Mouse (Mus musculus) neural tube, embryonic 11.5 days (tissue): ENCODE data around the gene Gm11020. TPM values are rescaled to one million over a fixed set of nuclear protein-coding genes. Genes with fewer than 3 reads are reported as not detected.

Source experiments
- ATAC-seq: fragments of 200-750 bp; cut with Nextera tagmentation; 2 replicates; pipeline ENCODE4 v1.8.0; 2017; ENCODE audit warnings: moderate number of reproducible peaks, mild to moderate bottlenecking, moderate TSS enrichment, moderate library complexity; ENCODE audit not compliant: insufficient read depth, low FRiP score, low TSS enrichment
- DNase-seq: peaks from one replicate; pipeline ENCODE4 v3.0.0-alpha.2; 2015; ENCODE audit warnings: low spot score
- H3K27ac ChIP-seq: fragments of 300-500 bp; sonication (generic); 2 replicates; pipeline ENCODE4 v1.5.1; 2014; ENCODE audit warnings: low read depth, mild to moderate bottlenecking, low read length
- H3K27me3 ChIP-seq: fragments of 300-500 bp; sonication (generic); 2 replicates; pipeline ENCODE4 v1.6.1; 2014; ENCODE audit warnings: mild to moderate bottlenecking, low read length, mixed read lengths; ENCODE audit not compliant: control insufficient read depth, insufficient read depth
- H3K36me3 ChIP-seq: fragments of 300-500 bp; sonication (generic); 2 replicates; pipeline ENCODE4 v1.6.1; 2014; ENCODE audit warnings: mild to moderate bottlenecking, low read length, moderate library complexity, mixed read lengths; ENCODE audit not compliant: control insufficient read depth, insufficient read depth
- H3K4me1 ChIP-seq: fragments of 300-500 bp; sonication (generic); 2 replicates; pipeline ENCODE4 v1.6.1; 2014; ENCODE audit warnings: low read length, mixed read lengths; ENCODE audit not compliant: control insufficient read depth, insufficient read depth
- H3K4me2 ChIP-seq: fragments of 300-500 bp; sonication (generic); 2 replicates; pipeline ENCODE4 v1.6.1; 2014; ENCODE audit warnings: low read depth, mild to moderate bottlenecking, moderate library complexity
- H3K4me3 ChIP-seq: fragments of 300-500 bp; sonication (generic); 2 replicates; pipeline ENCODE4 v1.5.1; 2014; ENCODE audit warnings: low read depth, low read length
- H3K9ac ChIP-seq: fragments of 300-500 bp; sonication (generic); 2 replicates; pipeline ENCODE4 v1.6.1; 2014; ENCODE audit warnings: mild to moderate bottlenecking, low read length
- H3K9me3 ChIP-seq: fragments of 300-500 bp; sonication (generic); 2 replicates; pipeline ENCODE4 v1.6.1; 2016; ENCODE audit warnings: low read length; ENCODE audit not compliant: control insufficient read depth
- WGBS: fragments of 180-500 bp; shearing (Covaris S2); extraction: QIAGEN DNeasy Blood & Tissue Kit; methylation state at CpG from one replicate; pipeline ENCODE4 v1.1.7; 2014; 5-methylcytosine and 5-hydroxymethylcytosine counted together
- polyA plus RNA-seq: library from polyadenylated mRNA; unstranded; fragments of >200 nt; fragmentation: Nextera tagmentation; extraction: Ambion mirVana; gene quantifications from 2 replicates; pipeline ENCODE4 v1.2.1, GENCODE M21; 2014

Gm11020 gene
- polyA plus RNA-seq, 1 experiment from 2014 or later: not detected

- Histone ChIP-seq H3K36me3 (no peaks in the 10 kb centered on the region), H3K4me2 (no peak overlapping the region), H3K4me1 (peaks cover 5% of the 10 kb centered on the region; the same call in 1 of the 2 replicates), H3K27ac (no peak overlapping the region), H3K4me3 (no peak overlapping the region), H3K9ac (no peak overlapping the region), H3K9me3 (no peaks in the 10 kb centered on the region), H3K27me3 (no peaks in the 10 kb centered on the region)
- DNase-seq (no peak), ATAC-seq (no peak)
- WGBS: 84% methylated on average over 6 of the region's 6 CpGs
Measured at GRCm38 (mm10) chr8:104371121-104371520, 49.8 kb downstream of the Gm11020 start.

Other genes starting within 250 kb of the Gm11020 start
- gene Cdh5, start 219.9 kb upstream of the Gm11020 start, polyA plus RNA-seq: 19.5 and 19.8 TPM in 2 replicates
- 1.7 and 2.1 TPM in 2 replicates for gene Bean1, start 151.1 kb upstream of the Gm11020 start, polyA plus RNA-seq
- 34.4 and 36.4 TPM in 2 replicates for gene Tk2, start 73.0 kb upstream of the Gm11020 start, polyA plus RNA-seq
- gene Cklf, start 70.7 kb upstream of the Gm11020 start, polyA plus RNA-seq: 30.8 and 35.3 TPM in 2 replicates
- not detected in 2 replicates for gene Cmtm2a, start 28.4 kb upstream of the Gm11020 start, polyA plus RNA-seq
- not detected in 2 replicates for gene Gm45711, start 11.5 kb upstream of the Gm11020 start, polyA plus RNA-seq
- not detected in 2 replicates for gene Cmtm1, start 11.4 kb upstream of the Gm11020 start, polyA plus RNA-seq
- gene Cmtm2b, start 663 bp downstream of the Gm11020 start, polyA plus RNA-seq: not detected in 2 replicates
- 84.6 and 90.8 TPM in 2 replicates for gene Cmtm3, start 17.8 kb downstream of the Gm11020 start, polyA plus RNA-seq
- 2.8 and 3.2 TPM in 2 replicates for gene Cmtm4, start 74.2 kb downstream of the Gm11020 start, polyA plus RNA-seq
- gene Dync1li2, start 121.5 kb downstream of the Gm11020 start, polyA plus RNA-seq: 78.2 and 82.2 TPM in 2 replicates
- 0.25 and 0.34 TPM in 2 replicates for gene Terb1, start 188.3 kb downstream of the Gm11020 start, polyA plus RNA-seq
- gene Nae1, start 213.1 kb downstream of the Gm11020 start, polyA plus RNA-seq: 119 and 125 TPM in 2 replicates
- 1.2 and 1.4 TPM in 2 replicates for gene Car7, start 213.1 kb downstream of the Gm11020 start, polyA plus RNA-seq